Mouse (Mus musculus) gastrocnemius, postnatal 14 days (tissue): ENCODE data around the gene Asic1. TPM values are rescaled to one million over a fixed set of nuclear protein-coding genes. Genes with fewer than 3 reads are reported as not detected.
"Not testable (repeated sequence)": the region's sequence is repeated elsewhere in the genome, so short reads cannot be mapped to it uniquely, and the experiment has no call there.

Experiments
- DNase-seq: peaks from one replicate; pipeline ENCODE4 v3.0.0; 2021; ENCODE audit warnings: mixed read lengths
- intact Hi-C: fragments of 180-260 bp; cut with DNase I; formaldehyde crosslinking; loops from one replicate; pipeline ENCODE4 v1.15.1; 2025; ENCODE audit warnings: low total_unique reads
- total RNA-seq, 2 experiments: library from RNA; stranded (reverse); gene quantifications; 2 replicates each; pipeline ENCODE4 v1.2.3; 2021

The Asic1 gene
- total RNA-seq, 2 experiments from 2014 or later = 0.69 to 1.0 TPM

- no peak for DNase-seq
- intact Hi-C loops = no loop called here
These were observed 28.4 kb downstream of the Asic1 start for GRCm38 (mm10) chr15:99698533-99699085.

GRCm38 (mm10) chr15:99699715-99700114 is 29.5 kb downstream of the Asic1 start:
- intact Hi-C loops = no loop called here
- DNase-seq = no peak

- DNase-seq = no peak
- intact Hi-C loops = no loop called here
These were observed 30.3 kb downstream of the Asic1 start for GRCm38 (mm10) chr15:99700219-99701106.

- intact Hi-C loops, DNase-seq: not testable (repeated sequence)
These were observed 31.5 kb downstream of the Asic1 start for GRCm38 (mm10) chr15:99701640-99701998.

GRCm38 (mm10) chr15:99701999-99702900 is 32.1 kb downstream of the Asic1 start, which contains the start of gene Smarcd1:
TSS of gene Smarcd1 (plus strand) at chr15:99702129.
- intact Hi-C loops = no loop called here

GRCm38 (mm10) chr15:99703104-99703503 is 32.9 kb downstream of the Asic1 start:
- intact Hi-C loops = no loop called here
- DNase-seq = no peak

More at GRCm38 (mm10) chr15:99701999-99702900, 32.1 kb downstream of the Asic1 start, which contains the start of gene Smarcd1:
- DNase-seq = peak; percentile 94

- no peak for DNase-seq
- intact Hi-C loops = no loop called here
These were observed 33.5 kb downstream of the Asic1 start for GRCm38 (mm10) chr15:99703676-99704040.

GRCm38 (mm10) chr15:99704041-99704681 is 34.0 kb downstream of the Asic1 start:
- intact Hi-C loops = no loop called here
- no peak for DNase-seq

- DNase-seq = no peak
- intact Hi-C loops = no loop called here
These were observed 34.7 kb downstream of the Asic1 start for GRCm38 (mm10) chr15:99704881-99705280.

- DNase-seq = peak; percentile 50
- intact Hi-C loops = no loop called here
These were observed 35.4 kb downstream of the Asic1 start, which contains the start of gene Gm17349 for GRCm38 (mm10) chr15:99705440-99706048. TSS of gene Gm17349 (minus strand) at chr15:99705490.

- no peak for DNase-seq
These were observed 38.0 kb downstream of the Asic1 start for GRCm38 (mm10) chr15:99708176-99708575.

GRCm38 (mm10) chr15:99710221-99711190 is 40.3 kb downstream of the Asic1 start:
- intact Hi-C loops = loop anchor here (5.0 kb wide), 1 partner anchor 67 kb away; no protein-coding TSS in a partner anchor
- no peak for DNase-seq

More at GRCm38 (mm10) chr15:99708176-99708575, 38.0 kb downstream of the Asic1 start:
- intact Hi-C loops = no loop called here

GRCm38 (mm10) chr15:99711491-99711890 is 41.3 kb downstream of the Asic1 start:
- DNase-seq = no peak
- intact Hi-C loops = loop anchor here (5.0 kb wide), 1 partner anchor 66 kb away; no protein-coding TSS in a partner anchor

GRCm38 (mm10) chr15:99712666-99713559 is 42.7 kb downstream of the Asic1 start:
- intact Hi-C loops = loop anchor here (5.0 kb wide), 1 partner anchor 64 kb away; no protein-coding TSS in a partner anchor
- no peak for DNase-seq

GRCm38 (mm10) chr15:99713569-99713968 is 43.4 kb downstream of the Asic1 start:
- no peak for DNase-seq
- intact Hi-C loops = loop anchor here (5.0 kb wide), 1 partner anchor 64 kb away; no protein-coding TSS in a partner anchor

GRCm38 (mm10) chr15:99714206-99714605 is 44.0 kb downstream of the Asic1 start:
- DNase-seq = no peak
- intact Hi-C loops = loop anchor here (5.0 kb wide), 1 partner anchor 63 kb away; no protein-coding TSS in a partner anchor
